Mouse (Mus musculus) urinary bladder, postnatal 0 days (tissue): ENCODE results near the gene Nae1. TPM values are rescaled to one million over a fixed set of nuclear protein-coding genes. Genes with fewer than 3 reads are reported as not detected.

ENCODE experiments used
- polyA plus RNA-seq: library from polyadenylated mRNA; unstranded; fragments of >200 nt; fragmentation: Nextera tagmentation; extraction: Ambion mirVana; gene quantifications from 2 replicates; pipeline ENCODE4 v1.2.1, GENCODE M21; 2015

Gene Nae1
- polyA plus RNA-seq: 59.7 and 69.4 TPM in 2 replicates

GRCm38 (mm10) chr8:104533971-104534778 lies at the start of gene Nae1, which contains the start of gene Car7:
Nae1 (minus strand) TSS chr8:104534637.
Car7 (plus strand) TSS chr8:104534689.

GRCm38 (mm10) chr8:104509061-104510006 lies 25.1 kb downstream of the Nae1 start, which contains the start of gene Terb1:
Terb1 (minus strand) TSS chr8:104509910.

Other genes with a start within 250 kb of the Nae1 start
- gene Cmtm2a, start 241.5 kb downstream of the Nae1 start, polyA plus RNA-seq: not detected in 2 replicates
- gene Gm45711, start 224.6 kb downstream of the Nae1 start, polyA plus RNA-seq: not detected in 2 replicates
- gene Cmtm1, start 224.5 kb downstream of the Nae1 start, polyA plus RNA-seq: not detected in 2 replicates
- not detected in 2 replicates for gene Gm11020, start 213.1 kb downstream of the Nae1 start, polyA plus RNA-seq
- not detected in 2 replicates for gene Cmtm2b, start 212.4 kb downstream of the Nae1 start, polyA plus RNA-seq
- 66.2 and 73.0 TPM in 2 replicates for gene Cmtm3, start 195.2 kb downstream of the Nae1 start, polyA plus RNA-seq
- 2.3 and 2.7 TPM in 2 replicates for gene Cmtm4, start 138.8 kb downstream of the Nae1 start, polyA plus RNA-seq
- gene Dync1li2, start 91.6 kb downstream of the Nae1 start, polyA plus RNA-seq: 40.6 and 51.3 TPM in 2 replicates
- 0.29 and 0.30 TPM in 2 replicates for gene Terb1, start 24.7 kb downstream of the Nae1 start, polyA plus RNA-seq
- gene Car7, start 52 bp upstream of the Nae1 start, polyA plus RNA-seq: 0.58 and 0.97 TPM in 2 replicates
- 7.6 and 8.8 TPM in 2 replicates for gene Pdp2, start 56.8 kb upstream of the Nae1 start, polyA plus RNA-seq
- not detected in 2 replicates for gene Cdh16, start 89.8 kb upstream of the Nae1 start, polyA plus RNA-seq
- gene Rrad, start 96.7 kb upstream of the Nae1 start, polyA plus RNA-seq: 4.9 and 6.0 TPM in 2 replicates
- gene Ciao2b, start 107.3 kb upstream of the Nae1 start, polyA plus RNA-seq: 86.3 and 88.5 TPM in 2 replicates
- 0.10 and 0.17 TPM in 2 replicates for gene Ces2a, start 199.4 kb upstream of the Nae1 start, polyA plus RNA-seq